Mouse (Mus musculus) frontal cortex, adult 2 months (tissue): ENCODE measurements at regions not wholly inside any gene's neighbourhood (a gene's known extent, or its start where the extent isn't known, plus 50 kb on each side); places are given as distances from the start of the nearest gene placed in this dataset.

Experiments used
- DNase-seq, 2 experiments: peaks; one replicate each; pipeline ENCODE4 v3.0.0; 2022; ENCODE audit warnings: low spot score in 1 of 2; ENCODE audit errors: extremely low spot score in 1 of 2

GRCm38 (mm10) chrX:167099411-167099810 is 109.7 kb downstream of the Tmsb4x start:
- DNase-seq, result no peak

- no peak for DNase-seq
Measured at GRCm38 (mm10) chrX:167098914-167099313, 110.2 kb downstream of the Tmsb4x start.

- no peak for DNase-seq
Measured at GRCm38 (mm10) chrX:167091841-167092240, 117.3 kb downstream of the Tmsb4x start.

- no peak for DNase-seq
Measured at GRCm38 (mm10) chrX:167088930-167089329, 120.2 kb downstream of the Tmsb4x start.

- DNase-seq, result no peak
Measured at GRCm38 (mm10) chrX:167088438-167088837, 120.7 kb downstream of the Tmsb4x start.

- DNase-seq, result no peak
Measured at GRCm38 (mm10) chrX:167080821-167081220, 128.3 kb downstream of the Tmsb4x start.

GRCm38 (mm10) chrX:167069075-167069474 is 140.0 kb downstream of the Tmsb4x start:
- no peak for DNase-seq

- no peak for DNase-seq
Measured at GRCm38 (mm10) chrX:167067918-167068317, 141.2 kb downstream of the Tmsb4x start.

- no peak for DNase-seq
Measured at GRCm38 (mm10) chrX:167063881-167064280, 145.2 kb downstream of the Tmsb4x start.

- DNase-seq, result no peak
Measured at GRCm38 (mm10) chrX:167052456-167052855, 156.7 kb downstream of the Tmsb4x start.

GRCm38 (mm10) chrX:167050066-167050465 is 159.0 kb downstream of the Tmsb4x start:
- DNase-seq, result no peak

- DNase-seq, result no peak
Measured at GRCm38 (mm10) chrX:167049191-167049968, 159.7 kb downstream of the Tmsb4x start.

GRCm38 (mm10) chrX:167037971-167038370 is 171.1 kb downstream of the Tmsb4x start:
- DNase-seq, result no peak

GRCm38 (mm10) chrX:167036355-167036754 is 172.8 kb downstream of the Tmsb4x start:
- no peak for DNase-seq

GRCm38 (mm10) chrX:167035639-167036038 is 173.5 kb downstream of the Tmsb4x start:
- DNase-seq, result no peak

GRCm38 (mm10) chrX:167033091-167033490 is 176.0 kb downstream of the Tmsb4x start:
- DNase-seq, result no peak

- DNase-seq, result no peak
Measured at GRCm38 (mm10) chrX:167032586-167032985, 176.5 kb downstream of the Tmsb4x start.

GRCm38 (mm10) chrX:167031543-167031942 is 177.6 kb downstream of the Tmsb4x start:
- no peak for DNase-seq

- no peak for DNase-seq
Measured at GRCm38 (mm10) chrX:167015602-167016001, 193.5 kb downstream of the Tmsb4x start.

- DNase-seq, result no peak
Measured at GRCm38 (mm10) chrX:167014322-167014721, 194.8 kb downstream of the Tmsb4x start.

- DNase-seq, result no peak
Measured at GRCm38 (mm10) chrX:167012891-167013290, 196.2 kb downstream of the Tmsb4x start.

- DNase-seq, result no peak
Measured at GRCm38 (mm10) chrX:167011977-167012542, 197.1 kb downstream of the Tmsb4x start.
